Mouse (Mus musculus) left cerebral cortex, postnatal 10 days (tissue): Measurements from ENCODE around the gene Fbxo5. TPM values are rescaled to one million over a fixed set of nuclear protein-coding genes. Genes with fewer than 3 reads are reported as not detected.

Experiments used
- DNase-seq, 2 experiments: peaks; one replicate each; pipeline ENCODE4 v3.0.0; 2021 to 2022; ENCODE audit warnings: low spot score in 2 of 2, mixed read lengths in 1 of 2; ENCODE audit errors: extremely low spot score in 1 of 2
- intact Hi-C: fragments of 180-260 bp; cut with DNase I; formaldehyde crosslinking; loops from one replicate; pipeline ENCODE4 v1.15.1; 2025
- total RNA-seq, 2 experiments: library from RNA; stranded (reverse); gene quantifications; 2 replicates each; pipeline ENCODE4 v1.2.3; 2021

Fbxo5 gene
- total RNA-seq, 2 experiments from 2014 or later = 1.7 to 2.7 TPM

DNA sequence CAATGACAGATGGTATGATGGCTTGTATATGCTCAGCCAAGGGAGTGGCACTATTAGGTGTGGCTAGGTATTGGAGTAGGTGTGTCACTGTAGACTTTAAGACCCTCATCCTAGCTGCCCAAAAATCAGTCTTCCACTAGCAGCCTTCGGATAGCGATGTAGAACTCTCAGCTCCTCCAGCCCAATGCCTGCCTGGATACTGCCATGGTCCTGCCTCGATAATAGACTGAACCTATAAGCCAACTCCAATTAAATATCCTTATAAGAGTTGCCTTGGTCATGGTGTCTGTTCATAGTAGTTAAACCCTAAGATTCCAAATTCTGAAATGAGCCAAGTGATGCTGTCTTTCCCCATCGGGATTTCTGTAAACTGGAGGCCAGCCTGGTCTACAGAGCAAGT lies 7.3 kb downstream of the Fbxo5 start:
- intact Hi-C loops = no loop called here
- no peak for DNase-seq

DNA sequence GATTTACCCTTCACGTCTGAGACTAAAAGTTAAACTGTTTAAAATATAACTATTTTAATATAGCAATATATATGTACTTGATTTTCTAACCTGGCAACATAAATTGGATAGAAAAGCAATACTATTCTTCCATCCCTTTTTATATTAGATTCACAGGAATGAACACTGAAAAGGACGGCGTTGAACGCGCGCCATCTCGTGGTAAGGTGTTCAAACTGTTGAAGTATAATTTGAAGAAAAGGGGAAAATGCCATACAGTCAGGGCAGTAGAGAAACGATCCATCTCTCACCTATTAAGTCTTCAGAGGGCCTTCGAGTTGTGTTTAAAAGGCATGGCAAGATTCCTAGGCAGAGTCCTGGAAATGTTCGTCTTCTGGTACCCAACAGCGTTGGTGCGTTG lies 14.7 kb downstream of the Fbxo5 start:
- peak; percentile 32 to 59 for DNase-seq
- intact Hi-C loops = no loop called here

DNA sequence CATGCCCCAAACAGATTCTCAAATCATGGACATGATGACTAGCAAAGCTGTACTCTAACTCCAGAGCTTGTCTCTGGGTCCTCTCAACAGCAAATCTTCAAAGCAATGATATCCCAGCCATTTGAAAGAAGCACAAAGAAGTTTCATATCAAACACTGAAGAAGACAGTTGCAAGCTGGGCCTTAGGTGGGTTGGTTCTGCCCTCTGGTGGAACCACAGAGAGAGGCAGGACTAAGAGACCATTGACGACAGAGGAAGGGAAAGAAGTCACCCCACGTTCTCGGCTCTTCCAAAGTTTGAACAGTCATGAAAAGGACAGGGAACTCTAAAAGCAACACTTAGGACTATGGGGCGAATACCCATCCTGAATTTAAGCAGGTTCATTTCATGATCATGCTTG lies 18.5 kb downstream of the Fbxo5 start:
- intact Hi-C loops = loop anchor here (2.0 kb wide), 1 partner anchor 148 kb away; the partner anchor contains the start of gene Vip
- DNase-seq = peak in 1 of 2 experiments; percentile 25

Other genes starting within 250 kb of the Fbxo5 start
- gene Myct1, start 211.8 kb downstream of the Fbxo5 start, total RNA-seq = under 1 TPM; 0.64 to 0.99 TPM
- 10 to 100 TPM; 22.7 to 23.5 TPM for gene Vip, start 166.4 kb downstream of the Fbxo5 start, total RNA-seq
- 10 to 100 TPM in 1 of 2 experiments, 1 to 10 TPM in 1; 8.1 to 10.8 TPM for gene Mtrf1l, start 18.3 kb upstream of the Fbxo5 start, total RNA-seq
- gene Rgs17, start 116.8 kb upstream of the Fbxo5 start, total RNA-seq = 10 to 100 TPM; 65.2 to 67.6 TPM